Mouse (Mus musculus) MEL (cell line): ENCODE measurements around the gene RPS10-NUDT3. TPM values are rescaled to one million over a fixed set of nuclear protein-coding genes. Genes with fewer than 3 reads are reported as not detected.

Experiments used
- DNase-seq: peaks from one replicate; pipeline ENCODE4 v3.0.0; 2011; ENCODE audit warnings: low read depth, low spot score
- H3K27ac ChIP-seq: 2 replicates; pipeline ENCODE4 v1.5.1; 2012; ENCODE audit warnings: low read depth, mild to moderate bottlenecking, control low read depth, low read length, moderate library complexity; ENCODE audit not compliant: control insufficient read depth
- H3K27me3 ChIP-seq, 2 experiments: fragments of 150-350 bp in 1 of 2; sonication (generic) in 1 of 2; 2 replicates each; pipeline ENCODE4 v1.6.1; 2012; ENCODE audit warnings: low read length in 2 of 2, mild to moderate bottlenecking in 2 of 2, improper control_type of control experiment in 1 of 2, moderate library complexity in 1 of 2; ENCODE audit not compliant: insufficient read depth in 2 of 2, control insufficient read depth in 1 of 2
- H3K36me3 ChIP-seq, 2 experiments: 2 replicates each; pipeline ENCODE4 v1.6.1; 2012 to 2014; ENCODE audit warnings: low read length in 2 of 2, improper control_type of control experiment in 1 of 2, inconsistent platforms in 1 of 2, mild to moderate bottlenecking in 1 of 2; ENCODE audit not compliant: insufficient read depth in 2 of 2, control insufficient read depth in 1 of 2
- H3K4me1 ChIP-seq, 2 experiments: fragments of 150-350 bp in 1 of 2; sonication (generic) in 1 of 2; 2 replicates each; pipeline ENCODE4 v1.6.1; 2012; ENCODE audit warnings: low read length in 2 of 2, improper control_type of control experiment in 1 of 2, mild to moderate bottlenecking in 1 of 2; ENCODE audit not compliant: insufficient read depth in 2 of 2, control insufficient read depth in 1 of 2
- H3K4me3 ChIP-seq, 2 experiments: fragments of 150-350 bp in 1 of 2; sonication (generic) in 1 of 2; 2 replicates each; pipeline ENCODE4 v1.5.1; 2012; ENCODE audit warnings: low read depth in 2 of 2, low read length in 2 of 2, mild to moderate bottlenecking in 2 of 2, moderate library complexity in 2 of 2, control low read depth in 1 of 2, improper control_type of control experiment in 1 of 2; ENCODE audit not compliant: control insufficient read depth in 1 of 2, insufficient read depth in 1 of 2
- H3K79me2 ChIP-seq: 2 replicates; pipeline ENCODE4 v1.6.1; 2012; ENCODE audit warnings: mild to moderate bottlenecking, low read length, moderate library complexity; ENCODE audit not compliant: control insufficient read depth, poor library complexity, insufficient read depth
- H3K9ac ChIP-seq: 2 replicates; pipeline ENCODE4 v1.6.1; 2012; ENCODE audit warnings: low read depth, mild to moderate bottlenecking, control low read depth, low read length, moderate library complexity; ENCODE audit not compliant: control insufficient read depth, poor library complexity, severe bottlenecking
- H3K9me3 ChIP-seq: fragments of 150-350 bp; sonication (generic); replicated peaks from 2 replicates; pipeline ENCODE4 v1.6.1; 2012; ENCODE audit warnings: mild to moderate bottlenecking, low read length, improper control_type of control experiment, moderate library complexity; ENCODE audit not compliant: insufficient read depth
- ELF1 ChIP-seq: IDR thresholded peaks from 2 replicates; pipeline ENCODE4 v1.6.1; 2014; ENCODE audit warnings: low read depth, mild to moderate bottlenecking, inconsistent platforms, low read length, improper control_type of control experiment, moderate library complexity
- ETS1 ChIP-seq: IDR thresholded peaks from 2 replicates; pipeline ENCODE4 v1.6.1; 2012; ENCODE audit warnings: low read depth, mild to moderate bottlenecking, inconsistent platforms, low read length, improper control_type of control experiment, moderate library complexity
- GABPA ChIP-seq: IDR thresholded peaks from 2 replicates; pipeline ENCODE4 v1.6.1; 2012; ENCODE audit warnings: low read depth, mild to moderate bottlenecking, inconsistent platforms, low read length, improper control_type of control experiment, moderate library complexity
- GATA1 ChIP-seq: IDR thresholded peaks from 2 replicates; pipeline ENCODE4 v1.6.1; 2011; ENCODE audit warnings: low read depth, low read length, improper control_type of control experiment
- HCFC1 ChIP-seq: IDR thresholded peaks from 2 replicates; pipeline ENCODE4 v1.6.1; 2012; ENCODE audit warnings: low read depth, mild to moderate bottlenecking, inconsistent platforms, low read length, improper control_type of control experiment, moderate library complexity
- MAX ChIP-seq: IDR thresholded peaks from 2 replicates; pipeline ENCODE4 v1.6.1; 2011; ENCODE audit warnings: low read length, improper control_type of control experiment
- NRF1 ChIP-seq: IDR thresholded peaks from 2 replicates; pipeline ENCODE4 v1.6.1; 2014; ENCODE audit warnings: low read depth, mild to moderate bottlenecking, inconsistent platforms, low read length, improper control_type of control experiment, moderate library complexity; ENCODE audit not compliant: poor library complexity, insufficient read depth, severe bottlenecking
- RCOR1 ChIP-seq: IDR thresholded peaks from 2 replicates; pipeline ENCODE4 v1.6.1; 2012; ENCODE audit warnings: low read depth, mild to moderate bottlenecking, inconsistent platforms, low read length, improper control_type of control experiment
- SMC3 ChIP-seq: IDR thresholded peaks from 2 replicates; pipeline ENCODE4 v1.6.1; 2011; ENCODE audit warnings: low read depth, low read length, improper control_type of control experiment
- TBP ChIP-seq: IDR thresholded peaks from 2 replicates; pipeline ENCODE4 v1.8.0; 2011; ENCODE audit warnings: low read depth, low read length, improper control_type of control experiment
- polyA plus RNA-seq, 2 experiments: library from polyadenylated mRNA; stranded (reverse) in 1 of 2; unstranded in 1 of 2; fragments of >175 nt in 1 of 2; fragments of >200 nt in 1 of 2; gene quantifications; 2 replicates each; pipeline versions ENCODE4 v1.2.1 to v1.2.4; 2012; ENCODE audit warnings: low replicate concordance in 2 of 2, low read depth in 1 of 2; ENCODE audit not compliant: insufficient read length in 2 of 2, insufficient read depth in 1 of 2, missing spikeins in 1 of 2
- total RNA-seq: library from RNA; depleted of rRNA; stranded (reverse); fragments of 300-350 nt; gene quantifications from 2 replicates; pipeline ENCODE4 v1.2.3, GENCODE M21; 2012

RPS10-NUDT3 gene
- total and polyA plus RNA-seq, 3 experiments, result 37.3 TPM; not detected in 2

DNA sequence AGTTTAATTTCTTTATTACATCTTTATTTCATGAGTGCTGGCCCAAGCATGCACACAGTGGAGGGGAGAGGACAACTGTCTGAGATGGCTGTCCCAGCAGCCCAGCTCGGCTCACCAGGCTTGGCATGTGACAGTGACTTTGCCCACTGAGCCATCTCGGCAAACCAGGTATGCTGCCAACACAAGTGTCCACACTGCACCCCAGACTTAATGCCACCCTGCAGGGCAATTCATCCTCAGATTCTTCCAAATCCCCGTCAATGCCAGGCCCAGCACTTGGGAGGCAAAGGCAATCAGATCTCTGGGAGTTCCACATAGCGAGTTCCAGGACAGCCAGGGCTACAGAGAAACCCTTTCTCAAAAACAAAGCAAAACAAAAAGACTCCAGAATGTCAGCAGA lies 22.0 kb downstream of the RPS10-NUDT3 start:
- TF ChIP-seq MAX, result no peak
- H3K4me3 ChIP-seq, result no peak overlapping the region
- peaks cover 2 to 17% of the 10 kb centered on the region in 2 experiments for H3K36me3 ChIP-seq
- no peaks in the 10 kb centered on the region for H3K9me3 ChIP-seq
- H3K27ac ChIP-seq, result no peak overlapping the region
- no peaks in the 10 kb centered on the region for H3K27me3 ChIP-seq
- peaks cover 11 to 24% of the 10 kb centered on the region in 2 experiments for H3K4me1 ChIP-seq
- no peak for DNase-seq
- H3K79me2 ChIP-seq, result peaks cover 85% of the 10 kb centered on the region
- no peak overlapping the region for H3K9ac ChIP-seq

DNA sequence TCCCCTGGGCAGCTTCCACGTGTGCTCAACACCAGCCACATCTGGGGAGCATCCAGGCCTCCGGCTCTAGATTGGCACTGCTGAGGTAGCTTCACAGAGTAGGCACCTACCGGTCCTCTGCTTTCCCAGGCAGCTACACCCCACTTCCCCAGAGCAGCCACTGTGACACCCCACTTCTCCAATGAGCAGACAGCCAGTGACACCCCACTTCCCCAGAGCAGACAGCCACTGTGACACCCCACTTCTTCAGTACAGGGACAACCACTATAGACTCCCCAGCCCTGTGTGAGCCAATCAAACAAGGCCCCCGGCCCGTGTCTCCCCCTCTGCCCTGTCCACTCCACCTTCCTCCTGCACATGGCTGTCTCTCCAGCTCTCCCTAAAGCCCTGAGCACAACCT lies 23.0 kb downstream of the RPS10-NUDT3 start:
- TF ChIP-seq ELF1, result no peak
- TF ChIP-seq NRF1, result no peak
- no peak for TF ChIP-seq TBP
- no peak for TF ChIP-seq SMC3
- no peak for TF ChIP-seq HCFC1
- Histone ChIP-seq H3K27me3 (no peaks in the 10 kb centered on the region), H3K4me3 (no peak overlapping the region), H3K79me2 (peaks cover 81% of the 10 kb centered on the region), H3K9me3 (no peaks in the 10 kb centered on the region), H3K9ac (no peak overlapping the region), H3K4me1 (peaks cover 11 to 24% of the 10 kb centered on the region in 2 experiments), H3K36me3 (peaks cover 0 to 17% of the 10 kb centered on the region in 2 experiments), H3K27ac (0 out of 2 replicates have a peak overlapping the region, but pooled peaks have one; percentile 1)
- DNase-seq, result peak; percentile 47

DNA sequence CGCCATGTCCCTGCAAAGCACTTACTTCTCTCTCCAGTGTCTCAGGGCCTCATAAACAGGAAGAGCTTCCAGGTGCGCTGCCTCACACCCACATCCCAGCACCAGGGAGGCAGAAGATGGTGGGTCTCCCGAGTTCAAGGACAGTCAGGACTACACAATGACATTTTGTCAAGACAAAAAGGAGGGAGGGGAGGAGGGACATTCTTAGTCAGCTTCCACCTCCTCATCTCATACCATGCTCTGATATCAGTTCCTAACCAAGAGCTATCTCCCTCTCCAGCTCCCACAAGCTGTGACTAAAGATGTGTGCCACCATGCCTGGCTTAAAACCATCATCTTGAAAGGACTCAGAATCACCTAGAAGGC lies 23.5 kb downstream of the RPS10-NUDT3 start:
- Histone ChIP-seq H3K4me1 (peaks cover 11 to 24% of the 10 kb centered on the region in 2 experiments), H3K79me2 (peaks cover 80% of the 10 kb centered on the region), H3K36me3 (peaks cover 0 to 17% of the 10 kb centered on the region in 2 experiments), H3K4me3 (no peak overlapping the region), H3K27me3 (no peaks in the 10 kb centered on the region), H3K27ac (peak overlapping the region; percentile 14; the same call in 1 of the 2 replicates), H3K9ac (no peak overlapping the region), H3K9me3 (no peaks in the 10 kb centered on the region)
- TF ChIP-seq RCOR1 (0 out of 2 replicates have a peak, but pooled peaks have one; percentile 12), GATA1 (peak; percentile 44; the same call in 1 of the 2 replicates), NRF1 (no peak), GABPA (no peak), ETS1 (no peak)
- DNase-seq, result peak; percentile 51
